Mouse (Mus musculus): Measurements from ENCODE around the gene Sorcs1. TPM values are rescaled to one million over a fixed set of nuclear protein-coding genes. Genes with fewer than 3 reads are reported as not detected.

The Sorcs1 gene
- polyA plus RNA-seq, 1 experiment = not detected

DNA sequence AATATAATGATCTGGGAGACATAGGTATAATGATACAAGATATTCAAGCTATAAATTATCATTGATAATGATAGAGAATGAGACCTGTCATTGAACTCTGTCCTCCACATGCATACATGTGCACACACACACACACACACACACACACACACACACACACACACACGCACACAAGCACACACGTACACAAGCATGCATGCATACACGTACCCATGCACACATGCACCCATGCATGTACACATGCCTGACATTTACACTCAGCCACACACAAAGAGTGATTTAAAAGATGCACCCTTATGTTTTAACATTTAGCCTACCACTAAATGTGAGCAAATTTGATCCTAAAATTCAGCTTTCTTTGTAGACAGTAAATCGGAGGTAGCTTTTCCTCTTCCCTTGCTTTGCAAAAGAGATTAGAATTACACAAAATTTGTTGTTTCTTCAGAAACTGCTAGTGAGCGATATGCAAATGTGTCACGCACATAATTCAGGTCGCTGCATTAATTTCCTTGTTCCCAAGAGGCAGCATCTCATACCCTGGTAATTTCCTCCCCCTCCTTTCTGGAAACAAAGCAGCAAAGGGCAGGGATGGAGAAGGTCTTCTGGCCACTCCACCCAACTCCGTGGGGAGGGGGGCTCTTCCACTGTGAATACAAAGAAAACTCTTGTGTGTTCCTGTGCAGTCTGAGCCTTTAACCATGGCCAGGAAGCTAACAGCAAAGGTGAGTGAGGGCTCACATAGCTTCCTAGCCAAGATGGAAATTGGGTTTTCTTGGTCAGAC is 38.0 kb downstream of the Sorcs1 start:
- no peaks in the 10 kb centered on the region for H3K4me1 ChIP-seq (ENCODE audit: control insufficient read depth, insufficient read depth, low read length)
- no peak overlapping the region for H3K9ac ChIP-seq (ENCODE audit: low read depth, poor library complexity, severe bottlenecking)
- no peaks in the 10 kb centered on the region for H3K9me3 ChIP-seq (replicated peaks; ENCODE audit: control insufficient read depth, insufficient read depth, low read length, poor library complexity, severe bottlenecking)
- no peaks in the 10 kb centered on the region for H3K27me3 ChIP-seq (ENCODE audit: control insufficient read depth, insufficient read depth, low read length, poor library complexity, severe bottlenecking)
- no peak for TF ChIP-seq POLR2A (IDR thresholded peaks at IDR 0.05; ENCODE audit: insufficient read depth, low read length)
- TF ChIP-seq EP300 (IDR thresholded peaks at IDR 0.05; ENCODE audit: insufficient read depth, low read depth, low read length) = no peak
- no peak for TF ChIP-seq CTCF (IDR thresholded peaks at IDR 0.05; ENCODE audit: low read depth, low read length)
- H3K36me3 ChIP-seq (ENCODE audit: control insufficient read depth, insufficient read depth, low read length, poor library complexity, severe bottlenecking) = no peaks in the 10 kb centered on the region
- no peak overlapping the region for H3K27ac ChIP-seq (ENCODE audit: insufficient read depth, low read length)
- H3K4me3 ChIP-seq (ENCODE audit: low read depth, low read length) = no peak overlapping the region

DNA sequence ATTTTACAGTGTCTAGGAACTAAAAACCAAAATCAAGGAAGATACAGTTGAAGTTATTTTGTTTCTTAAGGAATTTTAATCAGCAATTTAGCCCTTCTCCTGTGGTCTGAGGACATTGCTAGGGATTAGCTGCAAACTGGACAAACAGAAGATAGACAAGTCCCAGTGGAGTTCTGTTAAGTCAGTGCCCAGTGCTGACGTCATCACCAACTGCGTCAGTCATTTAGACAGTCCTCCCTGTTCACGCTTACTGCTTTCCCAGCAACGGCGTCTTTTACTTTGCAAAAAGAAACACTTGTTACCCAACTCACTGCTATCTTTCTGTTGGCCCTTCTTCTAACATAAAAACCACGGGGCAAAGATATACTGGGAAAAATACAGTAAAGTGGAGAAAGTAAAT is 40.3 kb downstream of the Sorcs1 start:
- H3K9ac ChIP-seq (ENCODE audit: low read depth, poor library complexity, severe bottlenecking) = no peak overlapping the region
- H3K27ac ChIP-seq (ENCODE audit: insufficient read depth, low read length) = no peak overlapping the region
- H3K27me3 ChIP-seq (ENCODE audit: control insufficient read depth, insufficient read depth, low read length, poor library complexity, severe bottlenecking) = no peaks in the 10 kb centered on the region
- no peaks in the 10 kb centered on the region for H3K9me3 ChIP-seq (replicated peaks; ENCODE audit: control insufficient read depth, insufficient read depth, low read length, poor library complexity, severe bottlenecking)
- H3K4me1 ChIP-seq (ENCODE audit: control insufficient read depth, insufficient read depth, low read length) = no peaks in the 10 kb centered on the region
- H3K4me3 ChIP-seq (ENCODE audit: low read depth, low read length) = no peak overlapping the region
- TF ChIP-seq CTCF (IDR thresholded peaks at IDR 0.05; ENCODE audit: low read depth, low read length) (no peak), EP300 (IDR thresholded peaks at IDR 0.05; ENCODE audit: insufficient read depth, low read depth, low read length) (no peak), POLR2A (IDR thresholded peaks at IDR 0.05; ENCODE audit: insufficient read depth, low read length) (no peak)
- H3K36me3 ChIP-seq (ENCODE audit: control insufficient read depth, insufficient read depth, low read length, poor library complexity, severe bottlenecking) = no peaks in the 10 kb centered on the region

DNA sequence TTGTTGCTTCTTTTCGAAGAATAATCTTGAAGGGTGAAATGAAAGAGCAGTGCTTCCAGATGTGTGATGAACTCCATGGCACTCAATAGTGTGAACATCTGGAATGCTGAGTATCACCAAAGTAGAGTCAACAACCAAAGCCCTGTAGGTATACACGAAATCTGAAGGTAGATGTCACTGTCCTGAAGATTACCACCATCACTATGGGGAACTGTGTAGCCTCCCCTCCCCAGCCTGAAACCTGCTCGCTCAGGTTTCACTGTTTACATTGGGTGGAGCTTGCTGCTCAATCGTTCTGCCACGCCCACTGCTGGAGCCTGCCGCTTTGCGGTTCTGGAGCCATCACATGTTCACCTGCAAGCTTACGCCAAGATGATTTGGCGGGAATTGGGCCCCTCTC is 64.4 kb downstream of the Sorcs1 start:
- H3K4me3 ChIP-seq (ENCODE audit: low read depth, low read length) = no peak overlapping the region
- H3K9me3 ChIP-seq (replicated peaks; ENCODE audit: control insufficient read depth, insufficient read depth, low read length, poor library complexity, severe bottlenecking) = no peaks in the 10 kb centered on the region

DNA sequence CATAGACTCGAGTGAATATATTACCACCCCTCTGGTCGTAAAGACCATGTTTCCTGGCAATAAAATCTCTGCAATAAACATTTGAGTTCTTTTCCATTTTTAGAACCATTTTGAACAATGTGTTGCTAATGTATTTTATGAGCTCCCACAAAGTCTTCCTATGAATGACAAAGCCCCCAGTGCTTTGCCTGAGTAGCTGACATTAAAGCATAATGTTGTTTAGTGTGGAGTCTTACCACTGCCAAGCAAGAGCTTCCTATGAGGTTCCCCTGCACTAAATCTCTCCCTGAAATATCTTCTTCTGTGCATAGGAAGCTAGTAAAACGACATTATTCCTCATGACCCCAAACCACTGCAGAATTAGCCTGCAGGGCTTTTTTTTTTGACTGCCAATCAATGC is 66.8 kb downstream of the Sorcs1 start:
- Histone ChIP-seq H3K9me3 (replicated peaks; ENCODE audit: control insufficient read depth, insufficient read depth, low read length, poor library complexity, severe bottlenecking) (no peaks in the 10 kb centered on the region), H3K4me1 (ENCODE audit: control insufficient read depth, insufficient read depth, low read length) (no peaks in the 10 kb centered on the region), H3K4me3 (ENCODE audit: low read depth, low read length) (no peak overlapping the region), H3K27me3 (ENCODE audit: control insufficient read depth, insufficient read depth, low read length, poor library complexity, severe bottlenecking) (no peaks in the 10 kb centered on the region), H3K27ac (ENCODE audit: insufficient read depth, low read length) (no peak overlapping the region), H3K36me3 (ENCODE audit: control insufficient read depth, insufficient read depth, low read length, poor library complexity, severe bottlenecking) (no peaks in the 10 kb centered on the region), H3K9ac (ENCODE audit: low read depth, poor library complexity, severe bottlenecking) (no peak overlapping the region)
- TF ChIP-seq EP300 (IDR thresholded peaks at IDR 0.05; ENCODE audit: insufficient read depth, low read depth, low read length) (no peak), POLR2A (IDR thresholded peaks at IDR 0.05; ENCODE audit: insufficient read depth, low read length) (no peak), CTCF (IDR thresholded peaks at IDR 0.05; ENCODE audit: low read depth, low read length) (no peak)

More for the DNA sequence above, 64.4 kb downstream of the Sorcs1 start:
- H3K4me1 ChIP-seq (ENCODE audit: control insufficient read depth, insufficient read depth, low read length) = no peaks in the 10 kb centered on the region
- no peaks in the 10 kb centered on the region for H3K36me3 ChIP-seq (ENCODE audit: control insufficient read depth, insufficient read depth, low read length, poor library complexity, severe bottlenecking)
- no peaks in the 10 kb centered on the region for H3K27me3 ChIP-seq (ENCODE audit: control insufficient read depth, insufficient read depth, low read length, poor library complexity, severe bottlenecking)
- TF ChIP-seq EP300 (IDR thresholded peaks at IDR 0.05; ENCODE audit: insufficient read depth, low read depth, low read length) = no peak
- H3K27ac ChIP-seq (ENCODE audit: insufficient read depth, low read length) = no peak overlapping the region
- H3K9ac ChIP-seq (ENCODE audit: low read depth, poor library complexity, severe bottlenecking) = no peak overlapping the region

DNA sequence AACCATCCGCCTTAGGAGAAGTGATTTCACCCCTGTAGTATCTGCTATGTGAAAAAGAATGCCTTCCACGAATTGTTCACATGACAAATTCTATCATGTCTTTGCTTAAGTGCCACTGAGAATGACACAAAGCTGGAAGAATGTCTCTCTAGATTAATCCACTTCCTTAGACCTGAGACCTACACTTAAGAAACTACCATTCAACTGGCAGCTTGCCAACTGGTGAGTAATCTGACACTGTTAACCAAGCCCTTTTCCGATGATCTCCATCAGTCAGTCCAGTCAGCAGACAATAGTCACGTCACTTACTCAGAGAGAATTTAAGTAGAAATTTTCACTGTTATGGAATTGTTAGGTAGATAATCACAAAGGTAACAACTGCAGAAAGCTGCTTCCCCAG is 74.6 kb downstream of the Sorcs1 start:
- no peak overlapping the region for H3K9ac ChIP-seq (ENCODE audit: low read depth, poor library complexity, severe bottlenecking)
- H3K4me3 ChIP-seq (ENCODE audit: low read depth, low read length) = no peak overlapping the region
- no peak overlapping the region for H3K27ac ChIP-seq (ENCODE audit: insufficient read depth, low read length)
- H3K9me3 ChIP-seq (replicated peaks; ENCODE audit: control insufficient read depth, insufficient read depth, low read length, poor library complexity, severe bottlenecking) = no peaks in the 10 kb centered on the region
- TF ChIP-seq CTCF (IDR thresholded peaks at IDR 0.05; ENCODE audit: low read depth, low read length) (no peak), POLR2A (IDR thresholded peaks at IDR 0.05; ENCODE audit: insufficient read depth, low read length) (no peak)
- H3K36me3 ChIP-seq (ENCODE audit: control insufficient read depth, insufficient read depth, low read length, poor library complexity, severe bottlenecking) = no peaks in the 10 kb centered on the region
- H3K4me1 ChIP-seq (ENCODE audit: control insufficient read depth, insufficient read depth, low read length) = no peaks in the 10 kb centered on the region
- H3K27me3 ChIP-seq (ENCODE audit: control insufficient read depth, insufficient read depth, low read length, poor library complexity, severe bottlenecking) = no peaks in the 10 kb centered on the region

DNA sequence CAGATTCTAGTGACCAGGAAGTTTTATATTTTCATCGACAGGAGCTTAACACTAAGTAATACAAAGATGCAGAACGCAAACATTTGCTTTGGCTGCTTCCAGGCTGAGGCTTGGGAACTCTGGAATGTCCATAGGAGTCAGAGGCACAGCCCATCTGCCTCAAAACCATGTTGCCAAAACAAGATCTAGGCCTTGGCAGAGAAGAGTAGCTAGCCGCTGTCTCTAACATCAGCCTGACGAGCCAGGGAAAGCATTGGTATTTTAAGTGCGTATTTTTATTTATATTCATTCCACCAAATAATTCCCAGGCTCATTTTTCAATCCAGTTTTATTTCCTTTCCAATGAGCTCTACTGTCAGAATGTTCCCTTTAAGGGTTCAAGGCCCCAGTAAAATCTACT is 75.1 kb downstream of the Sorcs1 start:
- no peak overlapping the region for H3K9ac ChIP-seq (ENCODE audit: low read depth, poor library complexity, severe bottlenecking)
- H3K9me3 ChIP-seq (replicated peaks; ENCODE audit: control insufficient read depth, insufficient read depth, low read length, poor library complexity, severe bottlenecking) = no peaks in the 10 kb centered on the region
- TF ChIP-seq EP300 (IDR thresholded peaks at IDR 0.05; ENCODE audit: insufficient read depth, low read depth, low read length) (no peak), POLR2A (IDR thresholded peaks at IDR 0.05; ENCODE audit: insufficient read depth, low read length) (no peak), CTCF (IDR thresholded peaks at IDR 0.05; ENCODE audit: low read depth, low read length) (no peak)
- H3K36me3 ChIP-seq (ENCODE audit: control insufficient read depth, insufficient read depth, low read length, poor library complexity, severe bottlenecking) = no peaks in the 10 kb centered on the region
- H3K27me3 ChIP-seq (ENCODE audit: control insufficient read depth, insufficient read depth, low read length, poor library complexity, severe bottlenecking) = no peaks in the 10 kb centered on the region
- no peaks in the 10 kb centered on the region for H3K4me1 ChIP-seq (ENCODE audit: control insufficient read depth, insufficient read depth, low read length)
- H3K27ac ChIP-seq (ENCODE audit: insufficient read depth, low read length) = no peak overlapping the region
- no peak overlapping the region for H3K4me3 ChIP-seq (ENCODE audit: low read depth, low read length)
